Mouse (Mus musculus) kidney, adult 8-10 months (tissue): ENCODE data around the gene Idnk.
"Not testable (repeated sequence)": the region's sequence is repeated elsewhere in the genome, so short reads cannot be mapped to it uniquely, and the experiment has no call there.

Experiments
- DNase-seq, 2 experiments: peaks; one replicate each; pipeline ENCODE4 v3.0.0; 2022

Idnk gene

GRCm38 (mm10) chr13:58157447-58158098 is at the start of gene Idnk:
Idnk (plus strand) TSS chr13:58157649.
- DNase-seq: peak; percentile 85 to 91

DNA sequence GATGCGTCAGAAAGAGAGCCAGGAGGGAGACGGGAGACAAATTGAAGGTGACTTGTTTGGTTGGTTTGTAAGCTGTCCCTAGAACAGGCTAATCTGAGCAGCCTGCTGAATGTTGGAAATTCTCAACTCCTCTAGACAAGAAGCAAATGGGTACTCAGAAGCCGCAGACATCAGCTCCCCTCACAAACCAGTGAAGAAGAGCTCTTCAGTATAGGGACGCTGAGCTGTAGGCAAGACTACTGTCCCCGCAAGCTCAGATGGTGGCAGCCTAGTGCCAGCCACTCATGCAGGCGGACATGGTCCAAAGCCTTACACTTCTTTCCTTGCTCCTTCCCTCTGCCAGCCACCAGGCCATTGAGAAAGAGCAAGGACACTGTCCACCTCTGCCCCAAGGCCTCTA is 46.1 kb upstream of the Idnk start:
- DNase-seq: no peak

- no peak for DNase-seq
Measured at GRCm38 (mm10) chr13:58112191-58112590, 45.3 kb upstream of the Idnk start.

GRCm38 (mm10) chr13:58112601-58113041 is 44.8 kb upstream of the Idnk start:
- no peak for DNase-seq

- peak in 1 of 2 experiments; percentile 44 for DNase-seq
Measured at GRCm38 (mm10) chr13:58113061-58113900, 44.2 kb upstream of the Idnk start, which contains the start of gene Klhl3. Klhl3 (minus strand) TSS chr13:58113592.

DNA sequence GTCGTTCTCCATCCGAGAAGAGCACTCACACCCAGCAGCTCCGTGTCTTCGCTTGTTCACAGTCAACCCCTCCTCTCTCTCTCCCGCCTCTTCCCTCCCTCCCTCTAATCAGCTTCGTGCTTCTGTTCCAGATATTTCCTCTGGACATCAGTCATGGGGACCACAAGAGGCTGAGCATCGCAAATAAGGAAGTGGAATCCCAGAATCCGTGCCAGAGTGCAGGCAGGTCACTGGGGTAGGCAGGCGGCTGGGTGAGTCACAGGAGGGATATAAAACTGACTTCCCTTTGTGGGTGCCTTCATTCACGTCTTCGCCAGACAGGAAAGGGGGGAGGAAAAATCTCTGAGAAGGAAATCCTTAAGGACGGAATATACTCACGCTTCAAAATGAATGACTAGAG is 42.2 kb upstream of the Idnk start:
- DNase-seq: peak; percentile 47 to 53

- no peak for DNase-seq
Measured at GRCm38 (mm10) chr13:58116801-58117200, 40.6 kb upstream of the Idnk start.

DNA sequence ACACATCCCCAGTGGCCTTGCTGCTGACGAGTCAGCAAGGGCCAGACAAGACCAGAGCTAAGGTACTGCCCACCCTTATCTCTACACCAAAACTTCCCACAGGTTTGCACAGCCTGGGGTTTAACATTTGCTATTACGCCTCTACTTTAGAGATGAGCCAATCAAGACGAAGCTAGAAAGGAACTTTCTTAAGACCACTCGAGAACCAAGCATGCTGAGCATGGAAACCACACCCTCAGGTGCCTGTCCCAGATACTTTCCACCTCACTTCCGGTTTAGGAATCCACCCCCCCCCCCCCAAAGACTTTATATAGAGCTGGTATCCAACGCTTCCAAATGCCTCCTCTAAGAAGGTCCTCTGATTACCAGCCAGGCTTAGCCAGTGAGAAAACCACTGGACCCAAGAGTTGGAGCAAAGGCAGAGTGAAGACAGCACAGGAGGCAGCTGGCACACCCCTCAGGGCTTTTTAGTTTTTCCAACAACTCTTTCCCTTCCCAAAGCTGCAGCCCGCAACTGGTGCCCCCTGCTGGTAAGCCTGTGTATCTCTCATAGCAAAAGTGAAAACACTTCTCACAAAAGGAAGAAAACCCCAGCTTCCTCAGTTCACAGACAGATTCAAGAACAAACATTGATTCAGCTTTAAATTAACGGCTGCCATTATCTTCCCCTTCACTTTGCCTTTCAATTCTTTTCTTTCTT is 40.0 kb upstream of the Idnk start:
- peak; percentile 46 to 53 for DNase-seq

DNA sequence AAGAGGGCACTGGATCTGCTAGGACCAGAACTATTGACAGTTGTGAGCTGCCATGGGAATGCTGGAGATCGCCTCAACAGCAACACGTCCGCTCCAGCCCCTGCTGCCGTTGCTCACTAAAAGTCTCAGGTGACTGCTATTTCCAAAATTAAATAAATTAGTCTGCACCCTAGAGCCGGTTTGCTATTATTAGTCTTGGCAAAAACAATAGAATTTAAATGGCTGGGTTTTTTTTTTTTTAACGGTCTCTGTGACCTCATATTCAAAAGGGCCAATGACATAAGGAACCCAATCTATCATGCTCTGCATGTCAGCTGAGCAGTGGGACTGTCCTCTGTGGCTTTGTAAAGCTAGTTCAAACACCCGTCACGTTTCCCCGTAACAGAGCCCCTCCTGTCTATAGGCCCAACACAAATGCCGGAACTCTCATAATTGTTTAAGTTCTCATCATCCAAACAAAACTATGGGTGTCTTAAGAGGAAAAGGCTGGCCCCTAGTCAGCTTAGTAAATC is 34.6 kb upstream of the Idnk start:
- peak; percentile 38 to 59 for DNase-seq

DNA sequence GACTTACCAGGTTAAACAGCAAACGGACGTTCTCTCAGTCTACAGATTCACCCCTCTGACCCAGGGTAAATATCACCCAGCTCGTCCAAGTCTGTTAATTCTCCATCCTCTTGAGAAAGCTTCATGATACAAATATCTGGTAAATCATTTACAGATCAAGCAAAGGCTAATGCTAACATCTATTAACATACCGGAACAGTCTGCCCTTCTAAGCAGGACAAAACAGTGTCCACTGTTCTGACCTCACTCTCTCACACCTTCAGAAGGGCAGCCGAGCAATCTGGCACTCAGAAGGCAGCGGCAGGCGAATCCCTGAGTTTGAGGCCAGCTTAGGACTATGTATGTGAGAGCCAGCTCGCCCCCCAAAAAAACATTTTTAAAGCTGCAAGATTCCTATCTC is 34.1 kb upstream of the Idnk start:
- peak; percentile 76 to 90 for DNase-seq

- no peak for DNase-seq
Measured at GRCm38 (mm10) chr13:58124278-58124677, 33.2 kb upstream of the Idnk start.

GRCm38 (mm10) chr13:58124989-58125388 is 32.5 kb upstream of the Idnk start:
- DNase-seq: no peak

- DNase-seq: peak; percentile 46 to 63
Measured at GRCm38 (mm10) chr13:58126126-58126525, 31.3 kb upstream of the Idnk start.

GRCm38 (mm10) chr13:58126862-58127765 is 30.3 kb upstream of the Idnk start:
- DNase-seq: no peak

GRCm38 (mm10) chr13:58127766-58128361 is 29.6 kb upstream of the Idnk start:
- DNase-seq: peak in 1 of 2 experiments; percentile 43

- DNase-seq: peak; percentile 89 to 90
Measured at GRCm38 (mm10) chr13:58128396-58128767, 29.1 kb upstream of the Idnk start, which contains the start of gene Hnrnpa0. Hnrnpa0 (minus strand) TSS chr13:58128556.

GRCm38 (mm10) chr13:58128768-58129671 is 28.4 kb upstream of the Idnk start:
- DNase-seq: peak; percentile 96

DNA sequence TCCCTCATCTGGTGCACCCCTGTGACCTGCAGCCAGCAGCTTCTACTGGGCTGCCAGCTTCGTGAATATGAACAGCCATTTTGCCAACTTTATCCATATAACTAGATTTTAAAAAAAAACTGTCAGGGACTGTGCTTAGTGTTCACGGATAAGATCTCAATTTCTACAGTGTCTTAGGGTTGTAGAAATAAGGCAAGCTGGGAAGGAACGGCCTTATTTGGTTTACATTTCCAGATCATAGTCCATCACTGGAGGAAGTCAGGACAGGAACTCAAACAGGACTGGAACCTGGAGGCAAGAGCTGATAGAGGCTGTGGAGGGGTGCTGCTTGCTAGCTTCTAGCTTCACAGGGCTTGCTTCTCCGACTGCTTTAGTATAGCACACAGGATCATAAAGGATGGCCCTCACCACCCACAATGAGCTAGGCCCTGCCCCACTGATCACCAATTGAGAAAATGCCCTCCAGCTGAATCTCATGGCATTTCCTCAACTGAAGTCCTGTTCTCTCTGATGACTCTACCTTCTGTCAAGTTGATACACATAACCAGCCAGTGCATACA is 27.7 kb upstream of the Idnk start:
- no peak for DNase-seq

DNA sequence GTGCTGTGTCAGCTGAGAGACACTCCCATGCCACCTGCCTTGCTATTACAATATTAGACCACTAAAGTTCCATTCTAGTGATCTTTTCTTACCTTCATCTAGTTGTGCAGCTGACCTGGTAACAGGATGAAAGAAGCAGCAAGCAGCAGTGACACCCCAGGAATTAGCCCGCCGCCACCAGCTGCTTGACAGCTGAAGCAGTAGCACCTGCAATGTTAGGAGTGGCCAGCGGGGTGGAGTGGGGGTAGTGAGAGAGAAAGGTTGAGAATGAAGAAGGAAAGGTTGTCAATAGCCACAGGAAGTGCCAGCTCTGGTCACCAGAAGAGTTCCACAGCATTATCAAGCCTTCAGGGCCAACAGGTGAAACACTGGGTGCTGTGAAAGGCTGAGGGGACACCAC is 25.8 kb upstream of the Idnk start:
- no peak for DNase-seq

DNA sequence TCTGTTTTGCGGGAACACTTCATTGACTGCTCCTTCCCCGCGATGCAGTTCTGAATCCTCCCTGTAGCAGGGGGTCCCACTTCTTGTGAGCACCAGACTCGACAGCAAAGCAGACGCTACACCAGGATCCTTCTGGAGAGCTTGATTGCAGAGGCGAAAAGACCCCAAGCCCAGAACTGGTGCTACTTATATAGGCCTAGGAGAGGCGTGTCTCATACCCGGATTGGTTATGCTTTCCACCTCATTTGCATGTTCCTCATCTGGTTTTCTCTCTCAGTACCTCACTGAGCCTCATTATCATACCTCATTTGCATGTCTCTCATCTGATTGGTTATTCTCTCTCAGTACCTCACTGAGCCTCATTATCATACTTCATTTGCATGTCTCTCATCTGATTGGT is 10.8 kb upstream of the Idnk start:
- DNase-seq: not testable (repeated sequence)
